Mouse (Mus musculus): Measurements from ENCODE around the gene Gm45753.

DNA sequence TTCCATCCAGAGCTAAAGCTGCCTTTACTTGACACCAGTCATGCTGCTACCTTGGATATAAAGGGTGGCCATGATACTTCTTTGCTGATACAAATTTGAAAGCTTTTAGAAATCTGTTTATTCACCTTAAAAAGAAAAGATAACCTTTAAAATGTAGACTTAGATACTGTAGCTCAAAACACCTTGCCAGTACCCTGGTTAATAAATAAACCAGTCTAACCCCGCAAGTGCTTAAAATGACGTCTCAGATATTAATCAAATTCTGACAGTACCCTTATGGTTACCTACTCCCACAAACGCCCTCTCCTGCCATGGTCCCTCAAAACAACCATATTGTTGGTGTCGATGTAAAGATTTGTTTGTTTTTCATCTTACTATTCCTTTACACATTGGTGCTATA, 15.9 kb upstream of the Gm45753 start:
- TF ChIP-seq EP300 (IDR thresholded peaks at IDR 0.05; ENCODE audit: low read depth) (no peak), CTCF (IDR thresholded peaks at IDR 0.05; ENCODE audit: low read depth) (no peak)
